Mouse (Mus musculus) yolk sac, embryonic 10.5 days (tissue): ENCODE results near the gene Olfr631.
A peak's percentile ranks its signal among the peaks of the same experiment; 100 is the strongest.
"Not testable (repeated sequence)": the region's sequence is repeated elsewhere in the genome, so short reads cannot be mapped to it uniquely, and the experiment has no call there.

Experiments used
- DNase-seq: peaks from one replicate; pipeline ENCODE4 v3.0.0-alpha.2; 2017; ENCODE audit warnings: low spot score

The Olfr631 gene

DNA sequence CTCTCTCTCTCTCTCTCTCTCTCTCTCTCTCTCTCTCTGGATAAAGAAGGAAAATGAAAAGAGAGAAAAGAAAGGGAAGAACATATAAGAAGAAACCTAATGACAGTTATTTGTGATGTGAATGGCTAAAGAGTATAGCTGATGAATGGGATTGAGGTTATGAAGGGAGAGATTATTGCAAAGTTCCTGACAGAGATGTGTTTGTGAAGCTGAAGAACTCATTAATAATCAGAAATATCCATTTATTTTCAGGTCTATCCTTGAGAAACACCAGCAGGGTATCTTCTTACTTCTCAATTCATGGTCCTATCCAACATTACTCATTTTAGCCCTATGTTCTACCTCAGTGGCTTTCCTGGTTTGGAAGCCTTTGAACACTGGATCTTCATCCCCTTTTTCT is at the start of gene Olfr631:
Gene Olfr631, plus strand, starts transcription at position 301 of the 400 bp plus-strand sequence.
- no peak for DNase-seq

DNA sequence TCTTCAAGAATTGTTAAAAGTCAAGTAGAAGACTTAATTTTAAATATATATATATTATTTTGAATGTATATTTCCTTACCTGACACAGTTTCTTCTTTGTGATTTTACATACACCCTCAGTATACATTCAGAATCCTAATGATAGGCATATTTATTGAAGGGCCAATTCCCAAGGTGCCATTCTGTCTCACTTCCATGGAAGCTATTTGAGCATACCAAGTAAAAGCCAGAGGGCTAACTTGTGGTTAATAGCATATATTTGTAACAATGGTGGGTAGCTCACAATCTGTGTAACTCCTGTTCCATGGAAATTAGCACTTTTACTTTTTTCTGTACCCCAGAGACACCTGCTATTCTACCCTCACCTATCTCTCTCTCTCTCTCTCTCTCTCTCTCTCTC is 42.5 kb upstream of the Olfr631 start, which contains the start of gene Olfr66:
Gene Olfr66, minus strand, starts transcription at position 101 of the 400 bp plus-strand sequence.
- DNase-seq: no peak

- DNase-seq: no peak
Measured at GRCm38 (mm10) chr7:103894385-103894784, 34.2 kb upstream of the Olfr631 start, which contains the start of gene Olfr64. Gene Olfr64, minus strand, starts transcription at chr7:103894485.

- no peak for DNase-seq
Measured at GRCm38 (mm10) chr7:103903187-103903586, 25.4 kb upstream of the Olfr631 start, which contains the start of gene Olfr65. Gene Olfr65, plus strand, starts transcription at chr7:103903487.

DNA sequence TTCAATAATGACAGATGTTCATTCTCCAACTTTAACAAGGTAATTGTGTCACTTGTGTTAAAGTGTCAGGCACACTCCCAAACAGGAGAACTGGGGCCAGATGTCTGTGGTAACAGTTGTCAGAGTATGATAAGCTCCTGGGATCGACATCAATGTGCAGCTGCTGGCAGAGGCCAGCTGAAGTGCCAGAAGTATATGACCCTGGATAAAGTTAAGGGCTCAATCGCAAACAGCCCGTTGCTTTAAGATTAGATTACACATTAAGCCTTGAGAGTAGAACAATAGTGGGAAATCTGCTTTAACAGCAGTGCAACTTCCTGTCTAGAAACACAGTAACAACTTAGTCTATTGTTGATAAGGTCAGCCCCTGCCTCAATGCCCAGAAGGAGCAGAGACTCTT is 18.6 kb upstream of the Olfr631 start:
- DNase-seq: peak; percentile 27

DNA sequence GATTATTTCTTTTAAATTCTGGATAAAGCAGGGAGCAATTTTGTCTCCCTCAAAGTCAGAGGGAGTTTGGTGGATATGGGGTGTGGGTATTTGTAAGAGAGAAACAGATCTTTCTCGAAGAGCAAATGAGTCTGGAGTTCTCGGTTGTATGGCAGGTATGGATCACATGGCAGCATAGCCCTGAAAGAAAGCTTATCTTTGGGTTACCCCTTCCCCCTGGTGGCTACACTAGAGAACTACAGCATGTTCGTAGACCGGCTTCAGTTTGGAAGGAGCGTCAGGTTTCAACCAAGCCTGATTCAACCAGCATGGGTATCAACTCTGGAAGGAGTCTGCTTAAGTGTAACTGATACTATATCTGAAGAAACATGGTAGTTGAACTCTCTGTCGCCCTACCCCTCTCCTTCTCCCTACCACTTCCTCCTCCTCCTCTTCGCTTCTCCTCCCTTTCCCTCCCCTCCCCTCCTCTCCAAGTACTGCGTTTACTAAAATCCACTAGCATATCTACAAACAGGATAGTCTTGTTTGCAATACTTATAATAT is 15.6 kb upstream of the Olfr631 start:
- peak; percentile 7 for DNase-seq

- DNase-seq: peak; percentile 7
Measured at GRCm38 (mm10) chr7:103915338-103915737, 13.3 kb upstream of the Olfr631 start.

DNA sequence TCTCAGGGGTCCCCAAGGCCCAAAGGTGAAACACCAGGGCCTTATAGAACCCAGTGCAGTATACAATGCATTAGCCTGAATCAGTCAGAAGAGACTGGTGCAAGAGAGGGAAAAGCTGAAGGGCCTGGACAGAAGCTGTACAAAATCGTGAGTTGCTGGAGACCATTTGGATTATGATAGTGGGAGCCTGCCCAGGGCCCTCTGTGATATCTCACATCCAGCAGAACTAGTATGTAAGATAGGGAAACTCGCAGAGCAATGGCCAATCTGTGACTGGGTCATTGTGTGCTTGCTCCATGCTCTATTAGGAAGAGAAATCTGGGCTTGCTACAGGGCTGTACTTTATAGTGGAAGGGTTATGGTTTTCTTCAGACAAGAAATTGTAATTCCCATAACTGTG is 5.6 kb downstream of the Olfr631 start, which contains the start of gene Olfr632:
Gene Olfr632, plus strand, starts transcription at position 84 of the 400 bp plus-strand sequence.
- no peak for DNase-seq

DNA sequence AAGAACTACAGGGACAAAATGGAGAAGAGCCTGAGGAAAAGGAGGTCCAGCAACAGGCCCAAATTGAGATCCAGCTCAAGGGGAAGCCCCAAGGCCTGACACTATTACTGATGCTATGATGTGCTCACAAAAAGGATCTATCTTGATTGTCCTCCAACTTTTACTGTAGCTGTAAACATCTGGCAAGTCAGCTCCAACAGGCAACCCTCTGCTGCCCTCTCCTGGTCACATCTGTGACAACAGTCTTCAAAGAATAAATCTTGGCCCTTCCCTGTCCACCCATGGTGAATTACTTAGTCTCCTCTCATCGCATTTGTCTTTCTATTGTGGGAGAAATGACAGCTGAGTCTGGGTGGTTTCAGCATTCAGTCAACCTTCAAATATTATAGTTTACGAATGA is 14.1 kb downstream of the Olfr631 start:
- DNase-seq: peak; percentile 9

DNA sequence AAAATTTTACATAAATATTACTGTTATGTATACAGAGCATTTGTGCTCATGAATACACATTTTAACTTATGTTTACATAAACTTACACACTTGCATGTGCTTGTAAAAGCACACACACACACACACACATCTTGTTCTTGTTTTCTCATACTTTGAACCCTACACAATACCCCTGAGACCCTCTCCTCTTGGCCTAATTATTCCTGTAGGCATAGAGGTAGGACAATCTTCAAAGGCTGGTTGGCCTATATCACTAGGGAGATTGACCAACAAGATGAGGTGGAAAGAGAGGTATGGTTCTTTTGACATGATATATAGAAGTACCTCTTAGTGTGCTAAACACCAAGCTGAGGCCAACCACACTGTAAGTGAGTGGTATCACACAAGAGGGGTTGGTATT is 15.5 kb downstream of the Olfr631 start, which contains the start of gene Olfr633:
Gene Olfr633, plus strand, starts transcription at position 301 of the 400 bp plus-strand sequence.
- DNase-seq: no peak

DNA sequence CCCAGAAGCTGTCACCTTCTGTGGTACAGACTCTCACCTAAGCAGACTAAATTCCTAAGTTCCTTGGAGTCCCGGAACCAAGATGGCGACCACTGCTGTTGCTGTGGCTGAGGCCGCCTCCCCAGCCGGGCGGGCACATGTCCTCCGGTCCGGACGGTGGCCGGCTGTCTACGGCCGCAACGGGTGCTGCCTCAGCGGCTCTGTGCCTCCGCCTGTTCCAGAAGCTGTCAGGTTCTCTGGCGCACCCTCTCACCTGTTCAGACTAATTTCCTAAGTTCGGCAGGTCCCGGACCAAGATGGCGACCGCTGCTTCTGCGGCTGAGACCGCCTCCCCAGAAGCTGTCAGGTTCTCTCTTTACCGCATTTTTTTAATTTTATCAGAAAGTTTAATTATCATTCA is 38.2 kb downstream of the Olfr631 start:
- not testable (repeated sequence) for DNase-seq

DNA sequence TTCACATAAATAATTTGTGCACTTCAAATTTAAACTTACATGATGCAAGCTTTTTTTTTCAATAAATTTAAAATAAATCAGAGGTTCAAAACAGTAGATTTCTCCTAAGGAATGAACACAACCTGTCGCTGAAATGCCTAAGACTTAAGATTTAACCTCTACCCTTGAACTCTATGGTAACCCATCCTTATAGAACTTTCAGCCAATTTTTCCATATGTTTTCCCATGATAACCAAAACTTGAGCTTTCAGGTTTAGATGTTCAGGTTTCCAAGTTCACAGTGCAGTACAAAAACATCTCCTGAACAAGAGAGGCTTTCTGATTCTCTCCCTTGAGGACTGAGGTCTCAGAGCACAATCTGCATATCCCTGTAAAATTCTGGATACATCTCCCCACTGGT is 42.2 kb downstream of the Olfr631 start, which contains the start of gene Olfr635:
Gene Olfr635, plus strand, starts transcription at position 301 of the 400 bp plus-strand sequence.
- no peak for DNase-seq

- no peak for DNase-seq
Measured at GRCm38 (mm10) chr7:103971782-103972181, 43.2 kb downstream of the Olfr631 start.
